Mouse (Mus musculus) lung, postnatal 0 days (tissue): ENCODE results near the gene Gm10382.

Source experiments
- CTCF ChIP-seq: IDR thresholded peaks from 2 replicates; pipeline ENCODE4 v1.5.1; 2016; ENCODE audit warnings: antibody characterized with exemption, mild to moderate bottlenecking
- EP300 ChIP-seq: IDR thresholded peaks from 2 replicates; pipeline ENCODE4 v1.6.1; 2016; ENCODE audit warnings: antibody characterized with exemption, mild to moderate bottlenecking, control low read depth

- TF ChIP-seq EP300 (no peak), CTCF (no peak)
Measured at GRCm38 (mm10) chr5:125390906-125391477, 1.9 kb downstream of the Gm10382 start.
